Mouse (Mus musculus): ENCODE data around the gene Helz2.

GRCm38 (mm10) chr2:181272092-181272491 lies 30.3 kb upstream of the Helz2 start:
- TF ChIP-seq MAX (IDR thresholded peaks at IDR 0.05; ENCODE audit: low read depth) (no peak), MYOD1 (IDR thresholded peaks at IDR 0.05; ENCODE audit: control insufficient read depth in 1 of 3, insufficient read length in 2 of 3, low read depth in 2 of 3) (no peak), MYOG (IDR thresholded peaks at IDR 0.05; ENCODE audit: control insufficient read depth in 1 of 3, insufficient read depth in 1 of 3, insufficient read length in 2 of 3, low read depth in 2 of 3) (no peak), CEBPB (IDR thresholded peaks at IDR 0.05; ENCODE audit: insufficient read depth, poor library complexity, severe bottlenecking) (no peak), USF1 (IDR thresholded peaks at IDR 0.05; ENCODE audit: low read depth) (no peak), POLR2A (IDR thresholded peaks at IDR 0.05; ENCODE audit: insufficient read length, low read depth) (no peak), REST (IDR thresholded peaks at IDR 0.05; ENCODE audit: insufficient read depth, insufficient read length) (no peak), TCF12 (IDR thresholded peaks at IDR 0.05; ENCODE audit: insufficient read depth, poor library complexity, severe bottlenecking) (no peak), POLR2AphosphoS2 (IDR thresholded peaks at IDR 0.05; ENCODE audit: insufficient read length, low read depth) (no peak)
